Mouse (Mus musculus) ES-Bruce4 (cell line): ENCODE data around the gene Hist1h1d.

ENCODE experiments used
- CTCF ChIP-seq: IDR thresholded peaks from one replicate; pipeline ENCODE4 v1.8.1; 2011; ENCODE audit warnings: low read depth, low read length
- EP300 ChIP-seq: IDR thresholded peaks from 2 replicates; pipeline ENCODE4 v1.6.1; 2011; ENCODE audit warnings: low read depth, low read length; ENCODE audit not compliant: insufficient read depth
- POLR2A ChIP-seq: IDR thresholded peaks from one replicate; pipeline ENCODE4 v1.8.1; 2011; ENCODE audit warnings: low read length; ENCODE audit not compliant: insufficient read depth

DNA sequence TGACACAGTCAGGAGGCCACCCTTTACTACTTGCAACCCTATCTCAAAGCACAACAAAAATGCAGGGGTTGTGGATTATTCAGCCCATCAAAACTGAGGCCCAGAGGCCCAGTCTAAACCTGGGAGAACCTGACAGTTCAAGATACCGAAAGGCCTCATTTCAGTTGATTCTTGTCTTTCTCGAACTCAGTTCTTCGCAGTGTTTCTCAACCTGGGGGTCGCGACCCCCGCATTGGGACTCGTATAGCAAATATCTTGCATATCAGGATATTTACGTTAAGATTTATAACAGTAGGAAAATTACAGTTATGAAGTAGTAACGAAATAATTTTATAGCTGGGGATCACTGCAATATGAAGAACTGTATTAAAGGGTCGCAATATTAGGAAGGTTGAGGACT, 27.2 kb upstream of the Hist1h1d start:
- TF ChIP-seq POLR2A (no peak), CTCF (no peak), EP300 (no peak)
